Mouse (Mus musculus) left cerebral cortex, postnatal 14 days (tissue): ENCODE data around the gene Fry. TPM values are rescaled to one million over a fixed set of nuclear protein-coding genes. Genes with fewer than 3 reads are reported as not detected.
A peak's percentile ranks its signal among the peaks of the same experiment; 100 is the strongest.

Experiments
- DNase-seq, 2 experiments: peaks; one replicate each; pipeline ENCODE4 v3.0.0; 2021 to 2022; ENCODE audit warnings: low spot score in 2 of 2, mixed read lengths in 1 of 2
- intact Hi-C: fragments of 180-260 bp; cut with DNase I; formaldehyde crosslinking; loops from one replicate; pipeline ENCODE4 v1.15.1; 2025
- total RNA-seq, 2 experiments: library from RNA; stranded (reverse); gene quantifications; 2 replicates each; pipeline ENCODE4 v1.2.3; 2021

Gene Fry
- total RNA-seq, 2 experiments from 2014 or later, result 189 to 195 TPM

GRCm38 (mm10) chr5:150292186-150292585, 173.7 kb downstream of the Fry start:
- intact Hi-C loops, result no loop called here
- DNase-seq, result no peak

GRCm38 (mm10) chr5:150294306-150294705, 175.9 kb downstream of the Fry start:
- no peak for DNase-seq
- intact Hi-C loops, result no loop called here

- intact Hi-C loops, result no loop called here
- peak in 1 of 2 experiments; percentile 61 for DNase-seq
These were observed 176.7 kb downstream of the Fry start for GRCm38 (mm10) chr5:150295096-150295495.

GRCm38 (mm10) chr5:150298969-150299368, 180.5 kb downstream of the Fry start:
- DNase-seq, result no peak
- intact Hi-C loops, result no loop called here

- intact Hi-C loops, result no loop called here
- DNase-seq, result no peak
These were observed 183.7 kb downstream of the Fry start for GRCm38 (mm10) chr5:150302123-150302522.

- no peak for DNase-seq
- intact Hi-C loops, result no loop called here
These were observed 184.6 kb downstream of the Fry start for GRCm38 (mm10) chr5:150302996-150303395.

GRCm38 (mm10) chr5:150306497-150306896, 188.1 kb downstream of the Fry start:
- intact Hi-C loops, result no loop called here
- DNase-seq, result no peak

GRCm38 (mm10) chr5:150313229-150313628, 194.8 kb downstream of the Fry start:
- intact Hi-C loops, result no loop called here
- no peak for DNase-seq

- intact Hi-C loops, result no loop called here
These were observed 196.1 kb downstream of the Fry start for GRCm38 (mm10) chr5:150314582-150314981.

GRCm38 (mm10) chr5:150325411-150325810, 207.0 kb downstream of the Fry start:
- intact Hi-C loops, result no loop called here
- no peak for DNase-seq

More at GRCm38 (mm10) chr5:150314582-150314981, 196.1 kb downstream of the Fry start:
- no peak for DNase-seq

GRCm38 (mm10) chr5:150328686-150329085, 210.2 kb downstream of the Fry start:
- DNase-seq, result no peak
- intact Hi-C loops, result no loop called here

- intact Hi-C loops, result no loop called here
- no peak for DNase-seq
These were observed 213.4 kb downstream of the Fry start for GRCm38 (mm10) chr5:150331821-150332220.

GRCm38 (mm10) chr5:150332810-150333209, 214.4 kb downstream of the Fry start:
- intact Hi-C loops, result no loop called here
- DNase-seq, result no peak

- no peak for DNase-seq
- intact Hi-C loops, result no loop called here
These were observed 214.9 kb downstream of the Fry start for GRCm38 (mm10) chr5:150333328-150333731.

GRCm38 (mm10) chr5:150336451-150336850, 218.0 kb downstream of the Fry start:
- intact Hi-C loops, result no loop called here
- no peak for DNase-seq

GRCm38 (mm10) chr5:150337696-150338095, 219.3 kb downstream of the Fry start:
- intact Hi-C loops, result no loop called here
- DNase-seq, result peak in 1 of 2 experiments; percentile 37

- no peak for DNase-seq
- intact Hi-C loops, result no loop called here
These were observed 222.5 kb downstream of the Fry start for GRCm38 (mm10) chr5:150340944-150341343.

GRCm38 (mm10) chr5:150342139-150342538, 223.7 kb downstream of the Fry start:
- intact Hi-C loops, result no loop called here
- no peak for DNase-seq

- intact Hi-C loops, result no loop called here
- DNase-seq, result peak in 1 of 2 experiments; percentile 11
These were observed 227.5 kb downstream of the Fry start for GRCm38 (mm10) chr5:150345946-150346345.

- peak; percentile 24 to 66 for DNase-seq
These were observed 227.9 kb downstream of the Fry start for GRCm38 (mm10) chr5:150346378-150346777.

GRCm38 (mm10) chr5:150347845-150348244, 229.4 kb downstream of the Fry start:
- intact Hi-C loops, result no loop called here
- no peak for DNase-seq

More at GRCm38 (mm10) chr5:150346378-150346777, 227.9 kb downstream of the Fry start:
- intact Hi-C loops, result no loop called here

- no peak for DNase-seq
- intact Hi-C loops, result no loop called here
These were observed 229.9 kb downstream of the Fry start for GRCm38 (mm10) chr5:150348302-150348701.
